Mouse (Mus musculus) neural tube, embryonic 15.5 days (tissue): Measurements from ENCODE around the gene Gusb. TPM values are rescaled to one million over a fixed set of nuclear protein-coding genes. Genes with fewer than 3 reads are reported as not detected.

ENCODE experiments used
- ATAC-seq: fragments of 200-750 bp; cut with Nextera tagmentation; 2 replicates; pipeline ENCODE4 v1.8.0; 2017; ENCODE audit warnings: mild to moderate bottlenecking, moderate TSS enrichment, moderate library complexity; ENCODE audit not compliant: low FRiP score
- H3K27ac ChIP-seq: fragments of 300-500 bp; sonication (generic); replicated peaks from 2 replicates; pipeline ENCODE4 v1.5.1; 2015; ENCODE audit warnings: mild to moderate bottlenecking, inconsistent platforms
- H3K27me3 ChIP-seq: fragments of 300-500 bp; sonication (generic); replicated peaks from 2 replicates; pipeline ENCODE4 v1.6.1; 2015; ENCODE audit warnings: inconsistent platforms
- H3K36me3 ChIP-seq: fragments of 300-500 bp; sonication (generic); 2 replicates; pipeline ENCODE4 v1.6.1; 2015; ENCODE audit warnings: inconsistent platforms
- H3K4me1 ChIP-seq: fragments of 300-500 bp; sonication (generic); 2 replicates; pipeline ENCODE4 v1.6.1; 2015; ENCODE audit warnings: inconsistent platforms
- H3K4me2 ChIP-seq: fragments of 300-500 bp; sonication (generic); 2 replicates; pipeline ENCODE4 v1.6.1; 2015; ENCODE audit warnings: inconsistent platforms, mild to moderate bottlenecking, moderate library complexity
- H3K4me3 ChIP-seq: fragments of 300-500 bp; sonication (generic); replicated peaks from 2 replicates; pipeline ENCODE4 v1.5.1; 2015; ENCODE audit warnings: mild to moderate bottlenecking, inconsistent platforms
- H3K9ac ChIP-seq: fragments of 300-500 bp; sonication (generic); replicated peaks from 2 replicates; pipeline ENCODE4 v1.6.1; 2015; ENCODE audit warnings: mild to moderate bottlenecking, inconsistent platforms
- H3K9me3 ChIP-seq: fragments of 300-500 bp; sonication (generic); replicated peaks from 2 replicates; pipeline ENCODE4 v1.6.1; 2016; ENCODE audit warnings: inconsistent platforms
- WGBS: fragments of 180-500 bp; shearing (Covaris S2); methylation state at CpG from one replicate; pipeline ENCODE4 v1.1.7; 2015; ENCODE audit warnings: mixed read lengths; 5-methylcytosine and 5-hydroxymethylcytosine counted together
- polyA plus RNA-seq: library from polyadenylated mRNA; unstranded; fragments of >200 nt; fragmentation: Nextera tagmentation; extraction: Ambion mirVana; gene quantifications from 2 replicates; pipeline ENCODE4 v1.2.1, GENCODE M21; 2015

The Gusb gene
- polyA plus RNA-seq, 1 experiment from 2014 or later, result 37.8 TPM

DNA sequence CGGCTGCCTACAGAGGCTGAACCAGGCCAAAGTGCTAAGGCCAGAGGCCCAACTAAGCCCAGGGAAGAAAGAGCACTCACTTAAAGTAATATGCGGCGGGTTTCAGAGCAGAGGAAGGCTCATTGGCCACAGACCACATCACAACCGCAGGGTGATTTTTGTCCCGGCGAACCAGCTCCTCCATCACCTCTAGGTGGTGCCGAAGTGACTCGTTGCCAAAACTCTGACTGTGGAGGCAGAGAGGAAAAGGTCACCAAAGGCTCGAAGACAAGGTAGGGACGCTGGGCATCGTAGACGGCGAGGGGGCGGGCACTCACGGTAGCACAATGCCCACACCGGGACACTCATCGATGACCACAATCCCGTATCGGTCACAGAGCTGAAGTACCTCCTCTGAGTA, 5.1 kb downstream of the Gusb start:
- H3K9ac ChIP-seq, result no peak overlapping the region
- 68% methylated on average over 19 of the region's 19 CpGs for WGBS
- no peaks in the 10 kb centered on the region for H3K9me3 ChIP-seq
- H3K4me2 ChIP-seq, result no peak overlapping the region
- H3K4me3 ChIP-seq, result no peak overlapping the region
- no peak overlapping the region for H3K27ac ChIP-seq
- no peaks in the 10 kb centered on the region for H3K36me3 ChIP-seq
- no peaks in the 10 kb centered on the region for H3K27me3 ChIP-seq
- H3K4me1 ChIP-seq, result peaks cover 14% of the 10 kb centered on the region
- ATAC-seq, result no peak

DNA sequence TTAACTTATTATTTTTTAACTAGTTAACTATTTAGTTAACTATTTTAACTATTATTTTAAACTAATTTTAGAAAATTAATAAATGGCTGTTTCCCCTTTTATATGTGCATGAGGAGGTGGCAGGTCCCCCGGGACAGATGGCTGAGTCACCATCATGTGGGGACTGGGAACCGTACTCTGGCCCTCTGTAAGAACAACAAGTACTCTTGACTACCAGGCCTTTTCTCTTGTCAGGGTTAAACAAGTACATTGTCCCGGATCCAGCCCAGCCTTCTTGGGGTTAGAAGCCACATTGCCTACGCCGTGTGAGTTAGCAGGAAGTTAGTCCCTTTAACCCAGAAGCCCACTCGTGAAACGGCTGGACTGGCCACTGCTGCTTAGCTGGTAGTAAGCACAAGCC, 7.9 kb downstream of the Gusb start:
- H3K4me2 ChIP-seq, result no peak overlapping the region
- H3K36me3 ChIP-seq, result no peaks in the 10 kb centered on the region; the same call in 1 of the 2 replicates
- no peak overlapping the region for H3K4me3 ChIP-seq
- ATAC-seq, result no peak
- no peaks in the 10 kb centered on the region for H3K4me1 ChIP-seq
- no peak overlapping the region for H3K27ac ChIP-seq
- H3K9ac ChIP-seq, result no peak overlapping the region
- no peaks in the 10 kb centered on the region for H3K9me3 ChIP-seq
- WGBS, result 94% methylated on average over 7 of the region's 7 CpGs
- no peaks in the 10 kb centered on the region for H3K27me3 ChIP-seq

DNA sequence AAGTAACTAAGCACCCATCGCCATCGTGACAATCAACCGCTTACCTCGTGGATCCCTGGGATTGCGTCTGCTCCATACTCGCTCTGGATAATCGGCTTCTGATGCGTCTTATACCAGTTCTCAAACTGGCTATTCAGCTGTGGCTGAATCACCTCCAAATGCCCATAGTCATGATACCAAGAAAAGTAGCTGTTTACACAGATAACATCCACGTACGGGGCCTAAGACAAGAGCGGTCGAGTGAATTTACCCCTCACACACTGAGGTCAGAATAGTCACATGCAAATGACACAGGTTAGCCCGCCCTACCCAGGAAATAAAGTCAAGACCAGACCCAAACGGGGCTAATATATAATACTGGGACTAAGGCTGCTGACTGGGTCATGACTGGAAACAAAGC, 9.5 kb downstream of the Gusb start:
- no peaks in the 10 kb centered on the region for H3K27me3 ChIP-seq
- H3K4me2 ChIP-seq, result no peak overlapping the region
- no peak overlapping the region for H3K27ac ChIP-seq
- H3K4me1 ChIP-seq, result no peaks in the 10 kb centered on the region
- WGBS, result 93% methylated on average over 14 of the region's 14 CpGs
- H3K4me3 ChIP-seq, result no peak overlapping the region
- H3K36me3 ChIP-seq, result no peaks in the 10 kb centered on the region; the same call in none of the 2 replicates
- H3K9me3 ChIP-seq, result no peaks in the 10 kb centered on the region
- no peak for ATAC-seq
- no peak overlapping the region for H3K9ac ChIP-seq

DNA sequence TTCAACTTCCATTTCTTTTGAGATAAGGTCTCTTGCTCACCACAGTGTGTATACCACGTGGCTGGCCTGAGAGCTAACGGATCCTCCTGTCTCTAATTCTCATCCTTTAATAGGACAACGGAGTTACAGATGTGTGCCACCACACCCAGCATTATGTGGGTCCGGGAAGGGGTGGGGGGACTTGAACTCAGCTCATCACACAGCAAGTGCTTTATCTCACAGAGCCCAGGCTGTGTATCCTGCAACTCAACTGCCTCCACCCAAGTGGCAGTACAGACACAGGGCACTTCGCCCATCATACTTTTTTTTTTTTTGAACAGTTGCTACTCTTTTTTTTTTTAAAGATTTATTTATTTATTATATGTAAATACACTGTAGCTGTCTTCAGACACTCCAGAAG, 11.0 kb downstream of the Gusb start:
- no peak overlapping the region for H3K27ac ChIP-seq
- H3K36me3 ChIP-seq, result no peaks in the 10 kb centered on the region; the same call in none of the 2 replicates
- no peak for ATAC-seq
- WGBS, result 96% methylated on average over 5 of the region's 5 CpGs
- H3K9me3 ChIP-seq, result no peaks in the 10 kb centered on the region
- H3K27me3 ChIP-seq, result no peaks in the 10 kb centered on the region
- no peak overlapping the region for H3K4me2 ChIP-seq
- no peaks in the 10 kb centered on the region for H3K4me1 ChIP-seq
- H3K9ac ChIP-seq, result no peak overlapping the region
- H3K4me3 ChIP-seq, result no peak overlapping the region

GRCm38 (mm10) chr5:129989376-129989775, 13.5 kb downstream of the Gusb start:
- Histone ChIP-seq H3K9me3 (no peaks in the 10 kb centered on the region), H3K4me3 (no peak overlapping the region), H3K4me1 (no peaks in the 10 kb centered on the region), H3K27me3 (no peaks in the 10 kb centered on the region), H3K27ac (no peak overlapping the region), H3K4me2 (no peak overlapping the region), H3K36me3 (no peaks in the 10 kb centered on the region; the same call in none of the 2 replicates), H3K9ac (no peak overlapping the region)
- 75% methylated on average over 13 of the region's 13 CpGs for WGBS
- ATAC-seq, result no peak

DNA sequence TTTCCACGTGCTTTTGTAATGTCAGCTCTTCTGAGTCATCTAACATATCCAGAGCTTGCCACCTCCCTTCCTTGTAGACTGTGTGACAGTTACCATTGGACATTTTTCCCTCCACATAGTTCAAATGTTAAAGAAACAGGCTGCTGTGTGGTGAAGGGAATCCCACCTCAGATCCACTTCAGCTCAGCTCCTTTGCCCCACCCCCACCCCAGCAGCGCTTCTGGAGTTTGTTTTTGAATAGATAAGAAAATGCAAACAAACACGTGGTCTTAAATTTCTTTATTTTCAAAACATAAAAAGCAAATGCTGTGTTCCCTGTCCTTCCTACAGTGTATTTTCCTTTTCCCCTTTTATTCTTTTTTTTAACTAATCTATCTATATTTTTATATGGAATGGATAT, 22.6 kb downstream of the Gusb start:
- no peak overlapping the region for H3K27ac ChIP-seq
- ATAC-seq, result no peak
- no peak overlapping the region for H3K4me2 ChIP-seq
- H3K36me3 ChIP-seq, result peaks cover 14% of the 10 kb centered on the region
- H3K27me3 ChIP-seq, result no peaks in the 10 kb centered on the region
- 79% methylated on average over 3 of the region's 3 CpGs for WGBS
- 0 out of 2 replicates have a peak, but pooled peaks cover 5% of the 10 kb centered on the region for H3K4me1 ChIP-seq
- no peaks in the 10 kb centered on the region for H3K9me3 ChIP-seq
- no peak overlapping the region for H3K9ac ChIP-seq
- H3K4me3 ChIP-seq, result no peak overlapping the region

DNA sequence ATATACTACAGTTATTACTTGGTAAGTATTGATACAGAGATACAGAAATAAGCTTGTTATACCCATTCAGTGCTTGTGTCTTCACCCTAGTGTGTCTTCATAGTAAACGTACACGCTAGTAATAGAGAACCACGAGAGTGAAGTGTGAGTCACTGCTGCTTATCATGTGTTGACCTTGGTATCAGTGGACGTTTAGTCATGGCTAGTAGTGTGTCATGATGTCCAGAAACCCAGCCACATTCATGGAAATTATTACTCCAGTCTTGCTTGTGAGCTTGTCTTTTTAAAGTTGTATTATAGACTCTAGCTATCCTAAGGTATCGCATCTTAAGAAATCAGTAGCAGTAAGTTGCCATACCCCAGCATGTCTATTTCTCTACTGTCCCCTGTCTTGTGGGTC, 24.2 kb downstream of the Gusb start:
- H3K4me3 ChIP-seq, result no peak overlapping the region
- peaks cover 8% of the 10 kb centered on the region for H3K36me3 ChIP-seq
- 0 out of 2 replicates have a peak, but pooled peaks cover 5% of the 10 kb centered on the region for H3K4me1 ChIP-seq
- H3K27me3 ChIP-seq, result no peaks in the 10 kb centered on the region
- no peak for ATAC-seq
- no peak overlapping the region for H3K4me2 ChIP-seq
- H3K9me3 ChIP-seq, result no peaks in the 10 kb centered on the region
- no peak overlapping the region for H3K9ac ChIP-seq
- no peak overlapping the region for H3K27ac ChIP-seq
- 90% methylated on average over 5 of the region's 5 CpGs for WGBS

DNA sequence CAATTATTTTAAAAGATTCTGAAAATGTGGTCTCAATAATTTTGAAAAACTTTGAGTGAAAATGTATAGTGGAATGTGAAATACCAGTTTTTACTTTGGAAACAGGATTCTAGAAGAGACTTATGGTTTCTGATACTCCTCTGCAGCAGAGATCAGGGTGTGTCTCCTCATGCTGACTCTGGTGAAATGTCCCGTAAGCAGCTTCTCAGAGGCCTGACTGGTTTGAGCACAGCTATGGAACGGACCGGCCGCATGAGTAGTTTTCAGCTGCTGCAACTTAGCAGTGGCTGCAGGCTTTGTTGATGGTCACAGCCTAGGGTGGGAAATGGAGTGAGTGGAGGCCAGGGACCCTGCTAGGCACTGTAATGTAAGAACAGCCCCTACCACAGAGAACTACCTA, 25.1 kb downstream of the Gusb start:
- Histone ChIP-seq H3K9me3 (no peaks in the 10 kb centered on the region), H3K36me3 (no peaks in the 10 kb centered on the region; the same call in 1 of the 2 replicates), H3K9ac (no peak overlapping the region), H3K27ac (no peak overlapping the region), H3K27me3 (no peaks in the 10 kb centered on the region), H3K4me2 (no peak overlapping the region), H3K4me3 (no peak overlapping the region), H3K4me1 (0 out of 2 replicates have a peak, but pooled peaks cover 5% of the 10 kb centered on the region)
- ATAC-seq, result no peak
- WGBS, result 84% methylated on average over 4 of the region's 4 CpGs

DNA sequence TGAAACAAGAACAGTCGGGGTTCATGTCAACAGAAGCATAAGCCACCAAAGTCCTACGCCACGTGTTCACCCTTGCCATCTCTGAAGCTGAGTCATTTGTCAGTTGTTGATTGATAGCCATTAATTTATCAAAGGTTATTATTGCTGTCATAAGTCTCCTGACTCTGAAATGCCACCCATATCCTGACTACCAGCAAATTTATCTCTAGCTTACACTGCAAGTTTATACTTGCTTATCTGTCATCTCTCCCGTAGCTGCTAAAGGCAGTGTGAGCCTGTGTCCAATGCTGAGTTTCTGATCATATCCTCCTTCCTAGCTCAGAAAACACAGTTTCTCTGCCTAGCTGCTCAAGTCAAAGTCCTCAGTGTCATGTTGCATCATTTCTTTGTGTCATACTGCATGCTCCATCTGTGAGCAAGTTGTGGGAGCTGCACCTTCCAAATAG, 28.0 kb downstream of the Gusb start:
- 93% methylated on average over 4 of the region's 4 CpGs for WGBS
- no peaks in the 10 kb centered on the region for H3K9me3 ChIP-seq
- 0 out of 2 replicates have a peak, but pooled peaks cover 4% of the 10 kb centered on the region for H3K4me1 ChIP-seq
- no peak overlapping the region for H3K4me2 ChIP-seq
- no peaks in the 10 kb centered on the region for H3K27me3 ChIP-seq
- no peak overlapping the region for H3K9ac ChIP-seq
- no peak overlapping the region for H3K27ac ChIP-seq
- no peak for ATAC-seq
- H3K4me3 ChIP-seq, result no peak overlapping the region
- no peaks in the 10 kb centered on the region for H3K36me3 ChIP-seq

DNA sequence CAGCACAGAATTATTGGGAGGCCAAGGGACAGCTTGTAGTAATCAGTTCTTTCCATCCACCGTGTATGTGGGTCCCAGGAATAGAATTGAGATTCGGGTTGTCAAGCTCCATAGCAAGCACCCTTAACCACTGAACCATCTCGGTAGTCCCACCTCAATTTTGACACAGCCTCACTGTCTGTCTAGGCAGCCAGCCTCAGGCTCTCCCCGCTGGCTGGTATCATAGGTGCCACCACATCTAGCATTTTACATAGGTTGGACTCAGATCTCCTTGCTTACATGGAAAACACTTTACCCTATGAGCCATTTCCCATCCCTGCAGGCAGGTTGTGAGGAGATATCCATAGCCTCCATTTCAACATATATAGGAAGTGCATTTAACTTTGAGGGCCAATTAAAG, 28.5 kb downstream of the Gusb start:
- H3K27ac ChIP-seq, result no peak overlapping the region
- ATAC-seq, result no peak
- WGBS, result 93% methylated on average over 4 of the region's 4 CpGs
- no peaks in the 10 kb centered on the region for H3K27me3 ChIP-seq
- H3K4me1 ChIP-seq, result no peaks in the 10 kb centered on the region
- H3K4me3 ChIP-seq, result no peak overlapping the region
- H3K4me2 ChIP-seq, result no peak overlapping the region
- H3K9me3 ChIP-seq, result no peaks in the 10 kb centered on the region
- no peaks in the 10 kb centered on the region for H3K36me3 ChIP-seq
- no peak overlapping the region for H3K9ac ChIP-seq

GRCm38 (mm10) chr5:129971491-129971890, 31.4 kb downstream of the Gusb start:
- WGBS, result 93% methylated on average over 4 of the region's 4 CpGs
- no peaks in the 10 kb centered on the region for H3K36me3 ChIP-seq
- ATAC-seq, result no peak
- H3K9me3 ChIP-seq, result no peaks in the 10 kb centered on the region
- H3K4me2 ChIP-seq, result no peak overlapping the region
- H3K27ac ChIP-seq, result no peak overlapping the region
- H3K4me3 ChIP-seq, result no peak overlapping the region
- H3K9ac ChIP-seq, result no peak overlapping the region
- H3K27me3 ChIP-seq, result no peaks in the 10 kb centered on the region
- H3K4me1 ChIP-seq, result no peaks in the 10 kb centered on the region

- Histone ChIP-seq H3K36me3 (no peaks in the 10 kb centered on the region), H3K4me1 (no peaks in the 10 kb centered on the region), H3K27ac (no peak overlapping the region), H3K4me3 (no peak overlapping the region), H3K9me3 (no peaks in the 10 kb centered on the region), H3K9ac (no peak overlapping the region), H3K4me2 (no peak overlapping the region), H3K27me3 (no peaks in the 10 kb centered on the region)
- ATAC-seq, result no peak
- 83% methylated on average over 7 of the region's 7 CpGs for WGBS
Observed at GRCm38 (mm10) chr5:129968417-129968816, 34.4 kb downstream of the Gusb start.

DNA sequence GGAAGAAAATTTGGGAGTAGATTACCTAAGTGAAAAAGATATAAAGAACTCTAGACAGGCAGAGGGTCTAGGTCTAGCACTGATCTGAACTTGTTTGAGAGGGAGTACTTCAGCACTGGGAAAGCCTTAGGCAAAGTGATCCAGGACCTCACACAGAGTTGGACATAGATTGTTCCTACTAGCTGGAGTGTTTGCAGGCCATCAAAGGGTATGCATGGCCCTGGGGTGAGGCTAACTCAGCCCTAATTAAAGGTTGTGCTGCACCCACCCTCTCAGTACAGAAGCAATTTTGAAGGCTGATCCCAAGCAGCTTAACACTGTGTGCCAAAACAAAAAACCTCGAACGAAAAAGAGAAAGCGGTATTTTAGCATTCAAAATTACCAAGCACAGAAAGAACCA, 36.4 kb downstream of the Gusb start:
- H3K9me3 ChIP-seq, result no peaks in the 10 kb centered on the region
- 92% methylated on average over 3 of the region's 3 CpGs for WGBS
- H3K4me2 ChIP-seq, result no peak overlapping the region
- H3K4me1 ChIP-seq, result no peaks in the 10 kb centered on the region
- H3K27me3 ChIP-seq, result no peaks in the 10 kb centered on the region
- no peak overlapping the region for H3K4me3 ChIP-seq
- ATAC-seq, result no peak
- no peak overlapping the region for H3K27ac ChIP-seq
- H3K9ac ChIP-seq, result no peak overlapping the region
- H3K36me3 ChIP-seq, result no peaks in the 10 kb centered on the region
